Mouse (Mus musculus) bone marrow, adult 2 months (tissue): ENCODE measurements around the gene Mib2.
"Not testable (repeated sequence)": the region's sequence is repeated elsewhere in the genome, so short reads cannot be mapped to it uniquely, and the experiment has no call there.

Experiments
- CTCF ChIP-seq: fragments of 200-500 bp; IDR thresholded peaks from 2 replicates; pipeline ENCODE4 v1.5.1; 2011; ENCODE audit warnings: low read length, control low read depth; ENCODE audit not compliant: control insufficient read depth, insufficient read depth
- POLR2A ChIP-seq: fragments of 200-500 bp; IDR thresholded peaks from 2 replicates; pipeline ENCODE4 v1.6.1; 2011; ENCODE audit warnings: low read depth, mild to moderate bottlenecking, control low read depth, low read length, borderline replicate concordance; ENCODE audit not compliant: control insufficient read depth

- not testable (repeated sequence) for TF ChIP-seq CTCF, POLR2A
These were observed 23.7 kb downstream of the Mib2 start, which contains the start of gene Gm10563 for GRCm38 (mm10) chr4:155645308-155645707.
